Mouse (Mus musculus) C2C12 (cell line): ENCODE results near the gene Ubald2.

Experiments
- CEBPB ChIP-seq: IDR thresholded peaks from one replicate; pipeline ENCODE4 v1.6.1; 2011; ENCODE audit warnings: low read depth, mild to moderate bottlenecking, control low read depth, moderate library complexity
- CTCF ChIP-seq: IDR thresholded peaks from one replicate; pipeline ENCODE4 v1.5.1; 2011; ENCODE audit not compliant: control insufficient read depth, insufficient read depth, insufficient read length
- FOSL1 ChIP-seq: IDR thresholded peaks from one replicate; pipeline ENCODE4 v1.8.0; 2011; ENCODE audit warnings: mild to moderate bottlenecking, low read length; ENCODE audit not compliant: poor library complexity, insufficient read depth, severe bottlenecking
- MAX ChIP-seq: IDR thresholded peaks from one replicate; pipeline ENCODE4 v1.6.1; 2011; ENCODE audit warnings: mild to moderate bottlenecking, control low read depth
- MYOD1 ChIP-seq: IDR thresholded peaks from one replicate; pipeline ENCODE4 v1.6.1; 2011; ENCODE audit warnings: low read depth; ENCODE audit not compliant: control insufficient read depth, insufficient read length
- MYOG ChIP-seq: IDR thresholded peaks from one replicate; pipeline ENCODE4 v1.6.1; 2011; ENCODE audit not compliant: control insufficient read depth, insufficient read length; ENCODE audit errors: extremely low read depth
- USF1 ChIP-seq: IDR thresholded peaks from one replicate; pipeline ENCODE4 v1.6.1; 2011; ENCODE audit warnings: low read depth, mild to moderate bottlenecking, control low read depth, moderate library complexity

DNA sequence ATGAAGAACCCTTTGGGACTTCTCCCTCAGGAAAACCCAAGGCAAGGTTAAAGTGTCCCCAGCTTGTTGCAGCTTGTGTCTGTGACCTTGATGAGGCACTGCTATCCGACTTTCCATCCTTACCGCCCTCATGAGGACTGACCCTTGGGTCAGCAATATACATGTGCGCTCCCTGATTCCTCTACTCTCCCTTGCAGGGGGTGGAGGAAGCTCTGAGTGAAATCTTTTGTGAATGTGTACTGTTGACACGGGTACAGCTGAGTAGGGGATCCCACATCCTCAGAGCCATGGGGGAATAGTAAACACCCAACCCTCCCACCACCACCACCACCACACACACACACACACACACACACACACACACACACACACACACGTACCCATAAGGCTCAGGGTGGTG lies 29.4 kb downstream of the Ubald2 start:
- TF ChIP-seq USF1 (no peak), CTCF (no peak), MAX (no peak), MYOG (no peak), CEBPB (no peak), FOSL1 (no peak), MYOD1 (no peak)
